Mouse (Mus musculus) hindbrain, embryonic 16.5 days (tissue): Measurements from ENCODE around the gene Uggt1. TPM values are rescaled to one million over a fixed set of nuclear protein-coding genes. Genes with fewer than 3 reads are reported as not detected.
A peak's percentile ranks its signal among the peaks of the same experiment; 100 is the strongest.

Source experiments
- ATAC-seq: fragments of 200-750 bp; cut with Nextera tagmentation; 2 replicates; pipeline ENCODE4 v1.8.0; 2017; ENCODE audit warnings: moderate TSS enrichment, moderate library complexity
- H3K27ac ChIP-seq: fragments of 300-500 bp; sonication (generic); 2 replicates; pipeline ENCODE4 v1.5.1; 2014; ENCODE audit warnings: low read depth, mild to moderate bottlenecking, control low read depth, low read length, moderate library complexity
- H3K27me3 ChIP-seq: fragments of 300-500 bp; sonication (generic); replicated peaks from 2 replicates; pipeline ENCODE4 v1.6.1; 2014; ENCODE audit warnings: low read length; ENCODE audit not compliant: control insufficient read depth, insufficient read depth
- H3K36me3 ChIP-seq: fragments of 300-500 bp; sonication (generic); 2 replicates; pipeline ENCODE4 v1.6.1; 2014; ENCODE audit warnings: mild to moderate bottlenecking, low read length, moderate library complexity, mixed read lengths; ENCODE audit not compliant: control insufficient read depth, insufficient read depth
- H3K4me1 ChIP-seq: fragments of 300-500 bp; sonication (generic); 2 replicates; pipeline ENCODE4 v1.6.1; 2014; ENCODE audit warnings: low read depth, low read length; ENCODE audit not compliant: control insufficient read depth, insufficient read depth
- H3K4me2 ChIP-seq: fragments of 300-500 bp; sonication (generic); 2 replicates; pipeline ENCODE4 v1.6.1; 2014; ENCODE audit warnings: mild to moderate bottlenecking, low read length, control low read depth, moderate library complexity
- H3K4me3 ChIP-seq: fragments of 300-500 bp; sonication (generic); 2 replicates; pipeline ENCODE4 v1.5.1; 2014; ENCODE audit warnings: mild to moderate bottlenecking, low read length, control low read depth, moderate library complexity
- H3K9ac ChIP-seq: fragments of 300-500 bp; sonication (generic); 2 replicates; pipeline ENCODE4 v1.6.1; 2014; ENCODE audit warnings: low read depth, mild to moderate bottlenecking, control low read depth, low read length, moderate library complexity
- H3K9me3 ChIP-seq: fragments of 300-500 bp; sonication (generic); 2 replicates; pipeline ENCODE4 v1.6.1; 2014; ENCODE audit warnings: mild to moderate bottlenecking, low read length, moderate library complexity; ENCODE audit not compliant: control insufficient read depth
- WGBS: fragments of 180-500 bp; shearing (Covaris S2); extraction: QIAGEN DNeasy Blood & Tissue Kit; methylation state at CpG from one replicate; pipeline ENCODE4 v1.1.7; 2014; 5-methylcytosine and 5-hydroxymethylcytosine counted together
- polyA plus RNA-seq: library from polyadenylated mRNA; unstranded; fragments of >200 nt; fragmentation: Nextera tagmentation; extraction: Ambion mirVana; gene quantifications from 2 replicates; pipeline ENCODE4 v1.2.1, GENCODE M21; 2015

The Uggt1 gene
- polyA plus RNA-seq, 1 experiment from 2014 or later: 40.2 TPM

DNA sequence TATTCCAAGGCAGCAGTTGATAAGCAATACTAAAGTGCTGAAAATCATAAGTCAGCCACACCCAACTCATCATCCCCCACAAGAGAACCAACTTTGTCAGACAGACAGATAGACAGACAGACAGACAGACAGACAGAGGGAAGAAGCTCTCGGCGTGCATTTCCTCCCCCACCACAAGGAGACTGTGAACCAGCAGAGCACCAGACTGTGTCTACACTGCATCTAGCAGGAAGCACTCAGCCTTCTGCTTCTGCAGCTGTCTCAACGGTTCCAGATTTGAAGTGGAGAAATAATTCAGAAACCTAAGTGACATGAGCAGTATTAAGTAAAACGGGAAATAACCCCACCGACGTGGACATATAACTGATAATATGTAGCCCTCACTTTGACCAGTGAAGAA is 71.6 kb downstream of the Uggt1 start:
- Histone ChIP-seq H3K4me3 (no peak overlapping the region), H3K27me3 (no peaks in the 10 kb centered on the region), H3K9me3 (no peaks in the 10 kb centered on the region), H3K27ac (no peak overlapping the region), H3K4me1 (no peaks in the 10 kb centered on the region), H3K9ac (no peak overlapping the region), H3K4me2 (no peak overlapping the region), H3K36me3 (peaks cover 34% of the 10 kb centered on the region)
- 94% methylated on average over 6 of the region's 6 CpGs for WGBS
- ATAC-seq: no peak

DNA sequence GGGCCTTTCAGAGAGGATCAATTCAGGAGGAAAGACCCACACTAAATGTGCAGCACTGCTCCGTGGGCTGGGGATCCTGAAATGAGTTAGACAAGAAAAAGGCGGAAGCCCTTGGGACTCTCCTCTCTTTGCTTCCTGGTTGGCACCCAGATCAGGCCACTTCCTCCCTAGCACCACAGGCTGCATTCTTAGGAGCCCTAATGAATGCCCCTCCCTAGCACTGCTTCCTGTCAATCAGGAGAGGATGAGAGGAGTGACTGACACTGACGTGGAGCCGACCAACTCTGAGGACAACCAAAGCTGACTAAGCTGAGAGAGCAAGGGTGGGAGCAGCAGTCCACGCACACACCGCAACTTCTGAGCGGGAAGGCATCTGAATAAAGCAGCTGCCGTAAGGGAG is 81.8 kb downstream of the Uggt1 start:
- Histone ChIP-seq H3K27me3 (no peaks in the 10 kb centered on the region), H3K36me3 (peaks cover 38% of the 10 kb centered on the region), H3K4me1 (no peaks in the 10 kb centered on the region), H3K9ac (no peak overlapping the region), H3K9me3 (no peaks in the 10 kb centered on the region), H3K4me2 (no peak overlapping the region), H3K4me3 (no peak overlapping the region), H3K27ac (no peak overlapping the region)
- no peak for ATAC-seq
- WGBS: 75% methylated on average over 8 of the region's 8 CpGs

DNA sequence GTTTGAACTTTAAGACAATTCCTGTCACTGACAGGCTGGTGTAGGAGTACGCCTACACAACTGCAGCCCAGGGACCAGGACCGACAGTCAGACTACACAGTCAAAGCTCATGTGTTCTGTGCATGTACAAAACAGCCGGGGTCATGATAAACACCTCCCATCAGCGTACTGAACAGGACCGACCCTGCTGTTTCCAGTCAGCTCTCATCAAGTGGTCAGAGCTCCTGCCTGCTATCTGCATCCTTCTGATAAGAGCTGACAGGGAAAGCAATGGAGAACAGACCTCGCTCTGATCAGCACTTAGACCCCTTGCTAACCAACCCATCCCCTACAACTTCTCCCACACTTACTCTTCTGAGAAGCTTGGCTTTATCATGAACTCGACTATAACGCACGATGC is 83.3 kb downstream of the Uggt1 start:
- Histone ChIP-seq H3K4me2 (no peak overlapping the region), H3K9ac (no peak overlapping the region), H3K4me1 (no peaks in the 10 kb centered on the region), H3K27ac (no peak overlapping the region), H3K9me3 (no peaks in the 10 kb centered on the region), H3K27me3 (no peaks in the 10 kb centered on the region), H3K4me3 (no peak overlapping the region), H3K36me3 (peaks cover 38% of the 10 kb centered on the region)
- WGBS: 94% methylated on average over 9 of the region's 9 CpGs
- no peak for ATAC-seq

DNA sequence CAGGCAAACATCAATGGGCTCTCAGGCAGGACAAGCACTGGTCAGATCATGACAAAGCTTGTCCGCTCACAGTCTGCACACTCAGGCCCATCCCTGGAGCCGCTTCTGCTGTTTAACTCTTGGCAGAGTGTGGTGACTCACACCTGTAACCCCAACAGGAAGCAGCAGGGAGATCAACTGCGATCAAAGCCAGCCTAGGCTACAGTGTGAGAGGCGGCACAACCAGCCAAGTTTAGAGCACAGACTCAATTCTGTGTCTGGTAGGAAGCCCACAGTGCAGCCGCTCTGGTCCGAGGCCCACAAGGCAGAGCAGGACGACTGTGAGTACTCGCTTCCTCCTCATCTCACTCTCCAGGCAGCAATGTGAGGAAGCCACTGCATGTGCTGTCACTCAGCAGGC is 84.3 kb downstream of the Uggt1 start:
- Histone ChIP-seq H3K27ac (no peak overlapping the region), H3K4me3 (no peak overlapping the region), H3K36me3 (peaks cover 44% of the 10 kb centered on the region), H3K4me1 (no peaks in the 10 kb centered on the region), H3K9ac (no peak overlapping the region), H3K9me3 (no peaks in the 10 kb centered on the region), H3K27me3 (no peaks in the 10 kb centered on the region), H3K4me2 (no peak overlapping the region)
- no peak for ATAC-seq
- 84% methylated on average over 8 of the region's 8 CpGs for WGBS

- no peak overlapping the region for H3K4me2 ChIP-seq
- 80% methylated on average over 1 of the region's 1 CpGs for WGBS
- ATAC-seq: no peak
- H3K36me3 ChIP-seq: peaks cover 39% of the 10 kb centered on the region
- H3K9ac ChIP-seq: no peak overlapping the region
- no peak overlapping the region for H3K27ac ChIP-seq
- no peaks in the 10 kb centered on the region for H3K9me3 ChIP-seq
- no peak overlapping the region for H3K4me3 ChIP-seq
- H3K27me3 ChIP-seq: no peaks in the 10 kb centered on the region
- H3K4me1 ChIP-seq: no peaks in the 10 kb centered on the region
Observed at GRCm38 (mm10) chr1:36149411-36149810, 95.1 kb downstream of the Uggt1 start.

GRCm38 (mm10) chr1:36148809-36149208 is 95.7 kb downstream of the Uggt1 start:
- no peak overlapping the region for H3K4me2 ChIP-seq
- no peak overlapping the region for H3K27ac ChIP-seq
- no peak overlapping the region for H3K4me3 ChIP-seq
- H3K4me1 ChIP-seq: no peaks in the 10 kb centered on the region
- no peak for ATAC-seq
- no peak overlapping the region for H3K9ac ChIP-seq
- H3K9me3 ChIP-seq: no peaks in the 10 kb centered on the region
- no peaks in the 10 kb centered on the region for H3K27me3 ChIP-seq
- peaks cover 39% of the 10 kb centered on the region for H3K36me3 ChIP-seq
- 67% methylated on average over 2 of the region's 2 CpGs for WGBS

DNA sequence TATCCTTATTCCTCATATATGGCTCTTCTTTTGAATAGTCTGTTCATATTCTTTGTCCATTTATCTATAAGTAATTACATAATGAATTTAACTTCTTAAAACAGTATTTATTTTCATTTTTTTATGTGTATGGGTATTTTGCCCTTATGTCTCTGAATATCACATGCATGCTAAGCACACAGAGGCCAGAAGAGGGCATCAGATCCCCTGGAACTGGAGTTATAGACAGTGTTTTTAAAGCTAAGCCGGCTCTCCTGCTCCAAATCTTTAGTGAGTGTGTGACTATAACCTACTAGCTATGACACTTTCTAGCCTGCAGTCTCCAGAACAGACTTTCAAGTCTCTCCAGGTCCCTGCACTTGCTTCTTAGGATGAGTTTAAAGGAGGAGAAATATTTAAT is 99.5 kb downstream of the Uggt1 start:
- Histone ChIP-seq H3K4me2 (no peak overlapping the region), H3K4me3 (no peak overlapping the region), H3K9ac (no peak overlapping the region), H3K27me3 (no peaks in the 10 kb centered on the region), H3K27ac (no peak overlapping the region), H3K9me3 (no peaks in the 10 kb centered on the region), H3K4me1 (no peaks in the 10 kb centered on the region), H3K36me3 (peaks cover 26% of the 10 kb centered on the region)
- 26% methylated on average over 1 of the region's 1 CpGs for WGBS
- ATAC-seq: no peak

DNA sequence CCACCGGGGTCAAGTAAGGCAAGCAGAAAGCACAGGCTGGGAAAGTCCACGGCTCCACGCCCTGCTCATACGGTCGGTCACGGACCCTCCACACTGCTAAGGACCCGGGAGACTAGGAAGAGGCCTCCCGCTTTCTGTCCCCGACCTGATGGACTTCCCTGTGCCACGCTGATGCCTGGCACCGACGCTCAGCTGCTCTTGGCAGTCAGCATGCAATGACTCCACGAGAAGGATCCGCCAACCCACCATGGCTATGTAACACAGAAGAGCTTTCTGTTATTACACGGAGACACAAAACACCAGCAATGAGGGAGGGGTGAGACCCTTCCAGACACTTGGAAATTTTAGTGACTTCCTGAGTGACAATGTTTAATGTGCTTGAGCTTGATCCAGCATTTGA is 104.2 kb downstream of the Uggt1 start:
- 95% methylated on average over 15 of the region's 15 CpGs for WGBS
- ATAC-seq: no peak
- Histone ChIP-seq H3K27ac (no peak overlapping the region), H3K4me1 (no peaks in the 10 kb centered on the region), H3K4me2 (no peak overlapping the region), H3K36me3 (peaks cover 14% of the 10 kb centered on the region; the same call in 1 of the 2 replicates), H3K9me3 (no peaks in the 10 kb centered on the region), H3K9ac (no peak overlapping the region), H3K4me3 (no peak overlapping the region), H3K27me3 (no peaks in the 10 kb centered on the region)

DNA sequence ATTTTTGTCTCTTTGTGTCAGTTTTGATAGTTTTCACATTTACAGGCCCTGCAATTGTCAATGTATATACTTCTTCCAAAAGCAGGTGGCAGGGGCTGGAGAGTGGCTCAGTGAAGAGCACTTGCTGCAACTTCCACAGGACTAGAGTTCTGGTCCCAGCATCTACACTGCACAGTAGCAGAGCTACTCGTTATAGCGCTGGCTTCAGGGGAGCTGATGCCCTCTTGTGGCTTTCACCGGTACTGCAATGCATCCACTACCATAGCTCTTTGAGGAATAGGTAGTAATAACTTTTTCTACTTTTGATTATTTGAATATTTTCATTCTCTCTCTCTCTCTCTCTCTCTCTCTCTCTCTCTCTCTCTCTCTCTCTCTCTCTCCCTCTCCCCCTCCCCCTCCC is 109.9 kb downstream of the Uggt1 start:
- no peaks in the 10 kb centered on the region for H3K4me1 ChIP-seq
- H3K4me3 ChIP-seq: no peak overlapping the region
- no peaks in the 10 kb centered on the region for H3K36me3 ChIP-seq
- H3K4me2 ChIP-seq: no peak overlapping the region
- 0% methylated on average over 3 of the region's 3 CpGs for WGBS
- peak; percentile 43; the same call in 1 of the 2 replicates for ATAC-seq
- H3K27ac ChIP-seq: no peak overlapping the region
- H3K27me3 ChIP-seq: no peaks in the 10 kb centered on the region
- no peak overlapping the region for H3K9ac ChIP-seq
- no peaks in the 10 kb centered on the region for H3K9me3 ChIP-seq

DNA sequence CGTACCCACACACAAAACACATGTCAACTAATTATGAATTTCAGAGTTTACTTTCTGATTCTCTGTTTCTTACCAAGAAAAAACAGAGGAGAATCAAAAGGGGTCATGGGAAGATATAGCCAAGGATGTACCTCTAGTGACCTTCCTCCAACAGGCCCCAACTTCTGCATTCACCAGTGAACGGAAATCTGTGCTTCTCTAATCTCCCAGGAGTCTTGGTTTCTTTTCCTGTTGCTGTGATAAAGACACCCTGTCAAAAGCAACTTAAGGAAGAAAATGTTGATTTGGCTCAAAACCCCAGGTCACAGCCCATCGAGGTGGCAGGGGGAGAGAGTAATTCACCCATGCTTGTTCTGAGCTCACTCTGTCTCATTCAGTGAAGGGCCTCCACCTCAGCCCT is 110.9 kb downstream of the Uggt1 start:
- no peaks in the 10 kb centered on the region for H3K36me3 ChIP-seq
- no peak overlapping the region for H3K9ac ChIP-seq
- H3K27me3 ChIP-seq: no peaks in the 10 kb centered on the region
- H3K4me1 ChIP-seq: no peaks in the 10 kb centered on the region
- H3K9me3 ChIP-seq: no peaks in the 10 kb centered on the region
- no peak overlapping the region for H3K4me2 ChIP-seq
- H3K4me3 ChIP-seq: no peak overlapping the region
- no peak for ATAC-seq
- WGBS: 78% methylated on average over 3 of the region's 3 CpGs
- H3K27ac ChIP-seq: no peak overlapping the region
